Mouse (Mus musculus) embryonic facial prominence, embryonic 15.5 days (tissue): ENCODE results near the gene Kcnk13. TPM values are rescaled to one million over a fixed set of nuclear protein-coding genes. Genes with fewer than 3 reads are reported as not detected.

ENCODE experiments used
- ATAC-seq: fragments of 200-750 bp; cut with Nextera tagmentation; 2 replicates; pipeline ENCODE4 v1.8.0; 2017; ENCODE audit warnings: low read depth, moderate TSS enrichment; ENCODE audit not compliant: insufficient number of reproducible peaks, low FRiP score, low TSS enrichment
- H3K27ac ChIP-seq: fragments of 300-500 bp; sonication (generic); replicated peaks from 2 replicates; pipeline ENCODE4 v1.5.1; 2015; ENCODE audit warnings: mild to moderate bottlenecking, inconsistent platforms
- H3K27me3 ChIP-seq: fragments of 300-500 bp; sonication (generic); 2 replicates; pipeline ENCODE4 v1.6.1; 2015; ENCODE audit warnings: inconsistent platforms
- H3K36me3 ChIP-seq: fragments of 300-500 bp; sonication (generic); 2 replicates; pipeline ENCODE4 v1.6.1; 2015; ENCODE audit warnings: mild to moderate bottlenecking, inconsistent platforms
- H3K4me1 ChIP-seq: fragments of 300-500 bp; sonication (generic); 2 replicates; pipeline ENCODE4 v1.6.1; 2015; ENCODE audit warnings: inconsistent platforms
- H3K4me2 ChIP-seq: fragments of 300-500 bp; sonication (generic); replicated peaks from 2 replicates; pipeline ENCODE4 v1.6.1; 2015; ENCODE audit warnings: mild to moderate bottlenecking, inconsistent platforms
- H3K4me3 ChIP-seq: fragments of 300-500 bp; sonication (generic); replicated peaks from 2 replicates; pipeline ENCODE4 v1.5.1; 2015; ENCODE audit warnings: mild to moderate bottlenecking, inconsistent platforms
- H3K9ac ChIP-seq: fragments of 300-500 bp; sonication (generic); 2 replicates; pipeline ENCODE4 v1.6.1; 2015; ENCODE audit warnings: inconsistent platforms
- H3K9me3 ChIP-seq: fragments of 300-500 bp; sonication (generic); replicated peaks from 2 replicates; pipeline ENCODE4 v1.6.1; 2016; ENCODE audit warnings: inconsistent platforms
- WGBS: fragments of 180-500 bp; shearing (Covaris S2); methylation state at CpG from one replicate; pipeline ENCODE4 v1.1.7; 2015; 5-methylcytosine and 5-hydroxymethylcytosine counted together
- polyA plus RNA-seq: library from polyadenylated mRNA; unstranded; fragments of >200 nt; fragmentation: Nextera tagmentation; extraction: Ambion mirVana; gene quantifications from 2 replicates; pipeline ENCODE4 v1.2.1, GENCODE M21; 2015

Kcnk13 gene
- polyA plus RNA-seq, 1 experiment from 2014 or later: 2.9 TPM

DNA sequence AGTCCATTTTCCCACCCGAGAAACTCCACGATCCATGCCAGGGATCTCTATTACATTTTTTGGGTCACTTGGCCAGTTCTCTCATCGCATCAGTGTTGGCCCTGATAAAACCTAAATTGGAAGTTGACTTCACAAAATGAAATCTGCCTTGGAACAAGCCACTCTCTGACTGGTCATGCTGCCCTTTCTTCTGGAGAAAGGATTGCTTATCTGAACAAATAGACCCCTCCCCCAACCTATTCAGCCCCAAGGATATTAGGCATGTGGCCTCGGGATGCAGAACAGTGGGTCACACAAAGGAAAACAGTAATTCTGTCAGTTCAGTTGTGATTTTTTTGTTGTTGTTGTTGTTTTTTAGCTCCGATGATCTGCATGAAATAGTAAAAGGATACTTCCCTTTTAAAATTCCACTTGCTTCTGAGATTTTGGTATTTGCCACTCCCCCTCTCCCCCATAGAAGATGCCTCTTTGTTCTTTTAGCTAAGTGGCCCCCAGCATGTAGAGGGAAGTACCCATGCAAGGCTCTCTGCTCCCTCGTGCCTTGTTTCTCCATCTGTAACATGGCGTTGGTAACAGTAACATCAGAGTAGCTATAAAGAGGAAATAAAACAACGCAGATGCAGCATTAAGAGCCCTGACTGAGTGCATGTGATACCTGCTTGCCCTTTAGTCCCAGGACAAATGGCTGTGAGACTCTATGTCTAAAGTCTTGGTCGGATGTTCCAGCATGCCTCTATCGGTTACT is 29.0 kb downstream of the Kcnk13 start:
- no peaks in the 10 kb centered on the region for H3K9me3 ChIP-seq
- no peak overlapping the region for H3K4me2 ChIP-seq
- ATAC-seq: no peak
- H3K9ac ChIP-seq: no peak overlapping the region
- H3K27ac ChIP-seq: no peak overlapping the region
- 66% methylated on average over 10 of the region's 10 CpGs for WGBS
- H3K4me1 ChIP-seq: no peaks in the 10 kb centered on the region
- no peaks in the 10 kb centered on the region for H3K27me3 ChIP-seq
- H3K36me3 ChIP-seq: no peaks in the 10 kb centered on the region
- H3K4me3 ChIP-seq: no peak overlapping the region

DNA sequence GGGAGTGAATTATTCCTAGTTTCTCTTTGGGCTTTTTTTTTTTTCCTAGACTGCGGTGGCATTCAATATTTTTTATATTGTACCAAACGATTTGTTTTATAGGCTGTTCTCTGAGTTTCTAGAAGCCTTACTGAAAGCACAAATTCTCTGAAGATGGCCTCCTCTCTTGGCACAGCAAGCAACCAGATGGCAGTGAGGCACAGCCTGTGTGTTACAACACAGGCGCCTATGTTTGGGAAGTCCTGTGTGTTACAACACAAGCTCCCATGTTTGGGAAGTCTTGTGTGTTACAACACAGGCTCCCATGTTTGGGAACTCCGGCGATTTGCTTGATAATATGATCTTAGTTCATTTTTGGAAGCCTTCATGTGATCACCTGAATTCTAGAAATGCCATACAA is 31.7 kb downstream of the Kcnk13 start:
- H3K9me3 ChIP-seq: no peaks in the 10 kb centered on the region
- 86% methylated on average over 5 of the region's 5 CpGs for WGBS

DNA sequence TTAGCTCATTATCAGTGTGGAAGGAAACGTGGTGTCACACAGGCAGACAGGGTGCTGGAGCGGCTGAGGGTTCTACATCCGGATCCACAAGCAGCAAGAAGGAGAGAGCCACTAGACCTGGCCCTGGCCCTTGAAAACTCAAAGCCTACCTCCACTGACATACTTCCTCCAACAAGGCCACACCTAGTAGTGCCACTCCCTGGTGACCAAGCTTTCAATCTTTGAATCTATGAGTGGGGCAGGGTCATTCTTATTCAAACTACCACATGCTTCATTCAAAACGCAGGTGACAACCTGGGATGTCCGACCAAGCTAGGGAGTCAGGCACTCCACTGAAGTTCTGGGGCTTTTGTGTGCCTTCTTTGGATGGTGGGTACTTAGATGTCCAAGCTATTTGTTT is 35.4 kb downstream of the Kcnk13 start:
- Histone ChIP-seq H3K27ac (no peak overlapping the region), H3K36me3 (no peaks in the 10 kb centered on the region), H3K9me3 (no peaks in the 10 kb centered on the region), H3K9ac (no peak overlapping the region), H3K4me3 (no peak overlapping the region), H3K4me1 (peaks cover 7% of the 10 kb centered on the region; the same call in 1 of the 2 replicates), H3K4me2 (no peak overlapping the region), H3K27me3 (no peaks in the 10 kb centered on the region)
- 85% methylated on average over 5 of the region's 5 CpGs for WGBS
- ATAC-seq: no peak

More for the DNA sequence above, 31.7 kb downstream of the Kcnk13 start:
- no peak for ATAC-seq
- no peaks in the 10 kb centered on the region for H3K4me1 ChIP-seq
- no peak overlapping the region for H3K27ac ChIP-seq
- H3K4me3 ChIP-seq: no peak overlapping the region
- H3K36me3 ChIP-seq: no peaks in the 10 kb centered on the region
- H3K9ac ChIP-seq: no peak overlapping the region
- no peak overlapping the region for H3K4me2 ChIP-seq
- no peaks in the 10 kb centered on the region for H3K27me3 ChIP-seq

DNA sequence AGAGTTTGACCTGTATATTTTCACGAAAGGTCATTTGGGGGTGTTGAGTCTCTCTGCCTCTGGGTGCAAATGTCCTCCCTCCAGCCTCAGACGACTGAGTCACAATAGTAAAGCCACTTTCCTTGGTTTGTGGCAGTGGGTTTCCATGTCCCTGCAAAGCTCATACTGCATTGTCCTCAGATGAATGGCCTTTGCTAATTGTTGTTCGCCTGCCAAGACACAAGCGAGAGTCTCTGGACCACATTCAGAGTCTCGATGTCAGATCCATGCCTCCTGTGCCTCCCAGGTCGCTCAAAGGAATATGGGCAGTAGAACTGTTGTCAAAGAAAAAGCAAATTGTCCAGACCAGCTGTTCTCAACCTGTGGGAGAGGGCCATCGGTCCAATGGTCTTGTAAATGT is 36.1 kb downstream of the Kcnk13 start:
- Histone ChIP-seq H3K27ac (no peak overlapping the region), H3K9ac (no peak overlapping the region), H3K4me1 (peaks cover 7% of the 10 kb centered on the region; the same call in 1 of the 2 replicates), H3K4me2 (no peak overlapping the region), H3K4me3 (no peak overlapping the region), H3K27me3 (no peaks in the 10 kb centered on the region), H3K9me3 (no peaks in the 10 kb centered on the region), H3K36me3 (no peaks in the 10 kb centered on the region)
- WGBS: 84% methylated on average over 7 of the region's 7 CpGs
- no peak for ATAC-seq

DNA sequence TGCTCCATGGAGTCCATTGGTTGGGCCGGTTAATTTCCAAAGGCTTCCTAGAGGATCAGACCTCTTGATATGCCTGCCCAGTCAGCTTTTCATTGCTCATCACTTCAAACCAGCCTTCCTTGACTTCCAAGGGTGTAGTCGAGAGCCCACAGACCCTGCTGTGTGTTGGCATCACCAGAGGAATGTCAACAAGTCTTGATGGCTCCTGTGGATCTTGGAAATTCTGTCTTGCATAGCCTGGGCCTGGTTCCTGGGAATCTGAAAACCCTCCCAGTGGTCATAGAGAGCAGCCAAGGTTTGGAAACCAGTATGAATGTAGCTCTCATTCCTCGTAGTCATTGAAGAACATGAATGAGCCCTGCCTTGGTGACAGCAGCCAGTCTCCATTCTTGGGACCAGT is 36.9 kb downstream of the Kcnk13 start:
- Histone ChIP-seq H3K36me3 (no peaks in the 10 kb centered on the region), H3K27me3 (no peaks in the 10 kb centered on the region), H3K4me3 (no peak overlapping the region), H3K27ac (no peak overlapping the region), H3K9me3 (no peaks in the 10 kb centered on the region), H3K4me1 (peaks cover 7% of the 10 kb centered on the region; the same call in 1 of the 2 replicates), H3K9ac (no peak overlapping the region), H3K4me2 (no peak overlapping the region)
- WGBS: 91% methylated on average over 3 of the region's 3 CpGs
- no peak for ATAC-seq

DNA sequence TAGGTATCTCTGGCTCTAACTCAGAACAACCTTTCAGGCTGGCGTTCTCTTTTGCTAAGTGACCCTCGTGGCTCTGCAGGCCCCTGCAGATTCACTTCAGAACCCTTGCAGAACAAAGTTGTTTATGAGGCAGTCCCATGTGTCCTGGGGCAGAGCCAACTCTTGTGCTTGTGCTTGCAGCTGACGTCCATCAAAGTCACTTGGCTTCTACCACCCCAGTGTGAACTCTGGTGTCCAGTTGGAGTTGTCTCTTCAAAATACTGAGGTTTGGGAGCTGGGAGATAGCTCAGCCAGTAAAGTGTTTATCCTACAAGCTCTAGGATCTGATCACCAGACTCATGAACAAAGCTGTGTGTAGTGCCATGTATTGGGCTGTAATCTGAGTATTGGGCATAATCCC is 37.6 kb downstream of the Kcnk13 start:
- Histone ChIP-seq H3K27me3 (no peaks in the 10 kb centered on the region), H3K36me3 (no peaks in the 10 kb centered on the region), H3K4me3 (no peak overlapping the region), H3K9ac (no peak overlapping the region), H3K27ac (no peak overlapping the region), H3K4me1 (peaks cover 7% of the 10 kb centered on the region; the same call in 1 of the 2 replicates), H3K9me3 (no peaks in the 10 kb centered on the region), H3K4me2 (no peak overlapping the region)
- ATAC-seq: no peak
- WGBS: 62% methylated on average over 3 of the region's 3 CpGs

DNA sequence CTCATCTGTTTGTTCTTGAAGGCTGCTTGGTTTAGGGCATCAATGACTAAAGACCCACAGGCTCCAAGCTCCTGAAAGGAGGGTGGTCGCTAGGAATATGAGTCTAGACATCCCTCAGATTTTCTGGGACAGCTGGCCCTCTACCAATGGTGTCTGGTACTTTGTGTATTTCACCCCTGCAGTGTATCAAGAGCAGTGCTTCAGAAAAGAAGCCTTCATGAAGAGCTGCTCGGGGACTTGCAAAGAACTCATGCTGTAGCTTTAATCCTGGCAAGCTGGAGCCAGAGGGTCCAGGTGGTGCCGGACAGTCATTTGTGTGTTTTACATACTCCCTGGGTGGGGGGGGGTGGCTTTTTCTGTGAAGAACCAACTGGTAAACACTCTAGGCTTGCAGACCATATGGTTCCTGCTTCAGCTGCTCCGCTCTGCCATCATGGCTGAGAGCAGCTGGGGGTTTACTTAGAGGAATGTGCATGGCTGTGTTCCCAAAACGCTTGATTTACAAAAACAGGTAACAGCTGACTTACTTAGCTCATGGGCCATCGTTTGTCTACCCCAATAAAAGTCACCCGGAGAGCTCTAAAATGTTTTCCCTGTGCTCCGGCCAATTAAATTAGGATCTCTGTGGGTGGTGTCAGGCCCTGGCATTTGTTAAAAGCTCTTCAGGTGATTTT is 38.8 kb downstream of the Kcnk13 start:
- Histone ChIP-seq H3K4me2 (no peak overlapping the region), H3K9ac (no peak overlapping the region), H3K27ac (no peak overlapping the region), H3K27me3 (no peaks in the 10 kb centered on the region), H3K9me3 (no peaks in the 10 kb centered on the region), H3K4me3 (no peak overlapping the region), H3K36me3 (no peaks in the 10 kb centered on the region), H3K4me1 (peaks cover 7% of the 10 kb centered on the region; the same call in 1 of the 2 replicates)
- ATAC-seq: peak; percentile 73; the same call in 1 of the 2 replicates
- WGBS: 28% methylated on average over 8 of the region's 8 CpGs

DNA sequence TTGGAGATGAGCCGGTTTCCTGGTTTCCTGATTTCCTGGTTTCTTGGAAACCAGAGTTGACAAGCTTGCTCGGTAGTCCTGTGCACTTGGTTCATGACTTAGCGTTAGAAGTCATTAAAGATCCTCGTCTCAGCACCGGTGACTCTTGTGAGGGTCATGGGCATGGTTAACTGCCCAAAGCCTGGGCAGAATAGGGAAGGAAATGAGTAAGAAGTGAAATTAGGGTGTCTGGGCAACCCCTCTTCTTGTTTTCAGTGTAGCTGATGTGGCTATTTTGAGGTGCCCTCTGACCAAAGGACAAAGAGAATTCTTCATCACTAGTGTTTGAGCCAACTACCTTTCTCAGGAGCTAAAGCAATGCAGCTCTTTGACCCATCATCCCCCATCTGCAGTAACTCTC is 41.0 kb downstream of the Kcnk13 start:
- H3K36me3 ChIP-seq: no peaks in the 10 kb centered on the region
- no peak overlapping the region for H3K27ac ChIP-seq
- no peaks in the 10 kb centered on the region for H3K9me3 ChIP-seq
- 97% methylated on average over 5 of the region's 5 CpGs for WGBS
- peaks cover 7% of the 10 kb centered on the region; the same call in 1 of the 2 replicates for H3K4me1 ChIP-seq
- no peak overlapping the region for H3K9ac ChIP-seq
- H3K4me3 ChIP-seq: no peak overlapping the region
- no peaks in the 10 kb centered on the region for H3K27me3 ChIP-seq
- no peak overlapping the region for H3K4me2 ChIP-seq
- no peak for ATAC-seq

DNA sequence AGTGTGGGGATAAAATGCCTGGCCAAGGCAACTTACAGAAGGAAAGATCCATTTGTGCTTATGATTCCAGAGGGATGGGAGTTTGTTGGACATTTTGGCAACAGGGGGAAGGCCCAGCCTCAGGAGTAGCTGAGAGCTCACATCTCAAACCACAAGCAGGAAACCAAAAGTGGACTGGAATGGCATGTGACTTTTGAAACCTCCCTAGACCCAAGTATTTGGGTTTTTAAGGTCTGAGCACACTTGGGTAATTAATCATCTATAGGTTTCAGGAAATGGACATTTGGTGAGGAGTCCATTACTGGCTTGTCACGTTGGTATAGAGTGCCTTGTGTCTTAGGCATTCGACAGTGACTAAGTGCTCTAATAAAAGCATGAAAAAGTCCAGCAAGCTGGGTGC is 42.4 kb downstream of the Kcnk13 start:
- peaks cover 7% of the 10 kb centered on the region; the same call in 1 of the 2 replicates for H3K4me1 ChIP-seq
- no peak for ATAC-seq
- H3K36me3 ChIP-seq: no peaks in the 10 kb centered on the region
- H3K4me2 ChIP-seq: no peak overlapping the region
- no peaks in the 10 kb centered on the region for H3K27me3 ChIP-seq
- WGBS: 78% methylated on average over 2 of the region's 2 CpGs
- H3K9ac ChIP-seq: no peak overlapping the region
- H3K4me3 ChIP-seq: no peak overlapping the region
- no peak overlapping the region for H3K27ac ChIP-seq
- no peaks in the 10 kb centered on the region for H3K9me3 ChIP-seq

DNA sequence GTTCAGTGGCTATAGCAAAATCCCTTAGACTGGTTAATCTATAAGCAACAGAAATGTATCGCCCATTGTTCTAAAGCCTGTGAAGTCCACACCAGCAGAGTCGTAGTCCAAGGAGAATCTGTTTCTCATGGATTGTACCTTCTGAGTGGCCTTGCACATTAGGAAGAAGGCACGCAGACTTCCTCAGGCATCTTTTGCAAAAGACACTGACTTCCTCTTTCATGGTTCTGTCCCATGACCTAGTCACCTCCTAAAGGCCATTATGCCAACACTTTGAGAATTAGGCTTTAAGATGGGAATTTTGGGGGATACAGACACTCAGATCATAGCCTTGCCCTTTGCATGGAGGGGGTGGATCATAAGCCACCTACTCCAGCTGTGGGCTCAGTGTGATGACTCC is 48.5 kb downstream of the Kcnk13 start:
- H3K4me2 ChIP-seq: no peak overlapping the region
- no peak for ATAC-seq
- H3K9ac ChIP-seq: no peak overlapping the region
- no peak overlapping the region for H3K27ac ChIP-seq
- H3K9me3 ChIP-seq: no peaks in the 10 kb centered on the region
- H3K27me3 ChIP-seq: no peaks in the 10 kb centered on the region
- no peaks in the 10 kb centered on the region for H3K4me1 ChIP-seq
- H3K36me3 ChIP-seq: no peaks in the 10 kb centered on the region
- WGBS: 91% methylated on average over 3 of the region's 3 CpGs
- no peak overlapping the region for H3K4me3 ChIP-seq

DNA sequence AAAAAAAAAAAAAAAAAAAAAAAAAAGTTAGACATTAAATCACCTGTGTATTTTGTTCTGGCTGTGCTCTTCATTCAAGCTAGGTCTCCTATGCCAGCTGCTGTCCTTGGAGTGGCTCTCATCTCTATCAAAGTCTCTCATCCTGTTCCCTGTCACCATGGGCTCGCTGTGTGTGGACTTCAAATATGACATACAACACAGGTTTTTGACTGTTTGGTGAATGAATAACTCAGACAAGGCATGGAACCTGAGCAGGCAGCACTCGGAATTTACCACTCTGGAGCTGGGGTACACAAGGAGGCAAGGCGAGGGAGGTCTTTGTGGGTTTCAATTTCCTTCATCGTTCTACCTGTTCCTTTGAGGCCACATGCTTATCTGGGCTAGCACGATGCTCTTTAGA is 50.8 kb downstream of the Kcnk13 start:
- Histone ChIP-seq H3K36me3 (no peaks in the 10 kb centered on the region), H3K4me2 (no peak overlapping the region), H3K9me3 (no peaks in the 10 kb centered on the region), H3K27me3 (no peaks in the 10 kb centered on the region), H3K9ac (no peak overlapping the region), H3K4me1 (no peaks in the 10 kb centered on the region), H3K4me3 (no peak overlapping the region), H3K27ac (no peak overlapping the region)
- WGBS: 87% methylated on average over 5 of the region's 5 CpGs
- ATAC-seq: no peak
